Mouse (Mus musculus) monocyte, adult 59 days (primary cell): ENCODE data around the gene Slamf8. TPM values are rescaled to one million over a fixed set of nuclear protein-coding genes. Genes with fewer than 3 reads are reported as not detected.

Source experiments
- total RNA-seq, 2 experiments: library from RNA; stranded (reverse); gene quantifications; one replicate each; pipeline ENCODE4 v1.2.4; 2023

The Slamf8 gene
- total RNA-seq = 10 to 100 TPM; 79.3 to 94.8 TPM

GRCm38 (mm10) chr1:172590385-172590784 lies at the start of gene Slamf8:
Gene Slamf8 (minus strand): TSS chr1:172590568.

DNA sequence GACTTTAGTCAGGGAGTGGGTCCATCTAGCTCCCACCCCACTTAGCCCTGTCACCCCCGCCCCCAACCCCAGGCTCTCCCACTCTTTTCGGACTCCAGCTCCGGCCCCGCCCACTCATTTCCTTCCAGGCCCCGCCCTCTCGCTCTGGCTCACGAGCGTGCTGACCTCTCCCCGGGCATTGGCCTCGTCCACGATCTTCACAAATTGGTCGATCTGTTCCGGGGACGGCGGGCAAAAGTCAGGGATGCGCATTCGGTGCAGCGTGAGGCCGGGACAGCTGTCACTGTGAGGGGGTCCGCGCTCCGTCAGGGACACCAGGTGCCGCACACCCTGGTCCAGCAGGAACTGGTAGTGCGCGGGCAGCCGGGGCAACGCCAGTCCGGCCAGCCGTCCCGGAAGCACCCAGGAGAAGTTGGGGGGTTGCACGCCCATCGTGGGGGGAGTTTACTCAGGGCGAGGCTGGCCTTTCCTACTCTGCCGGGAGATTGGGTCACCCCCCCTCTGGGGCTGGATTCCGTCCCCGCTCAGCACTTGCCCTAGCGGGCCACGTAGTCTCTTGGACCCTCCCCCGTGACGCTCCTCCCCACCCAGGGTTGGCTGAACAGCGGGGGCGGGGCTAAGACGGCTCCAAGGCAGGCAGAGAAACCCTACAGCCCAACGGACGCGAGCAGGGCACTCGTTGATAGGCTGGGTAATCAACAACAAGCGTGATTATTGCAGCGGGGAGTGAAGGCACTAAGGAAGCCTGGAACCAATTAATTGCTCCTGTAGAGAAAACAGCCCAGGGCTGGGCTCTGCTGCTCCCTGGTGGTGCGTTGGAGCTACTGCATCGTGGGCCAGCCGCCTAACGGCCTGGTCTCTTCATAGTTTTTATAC lies 42.3 kb upstream of the Slamf8 start, which contains the start of gene Dusp23:
TSS of gene Dusp23 (minus strand) at position 512 of the 876 bp plus-strand sequence.

GRCm38 (mm10) chr1:172602326-172602725 lies 12.0 kb upstream of the Slamf8 start, which contains the start of gene Fcrl6:
Gene Fcrl6 (minus strand): TSS chr1:172602551.

DNA sequence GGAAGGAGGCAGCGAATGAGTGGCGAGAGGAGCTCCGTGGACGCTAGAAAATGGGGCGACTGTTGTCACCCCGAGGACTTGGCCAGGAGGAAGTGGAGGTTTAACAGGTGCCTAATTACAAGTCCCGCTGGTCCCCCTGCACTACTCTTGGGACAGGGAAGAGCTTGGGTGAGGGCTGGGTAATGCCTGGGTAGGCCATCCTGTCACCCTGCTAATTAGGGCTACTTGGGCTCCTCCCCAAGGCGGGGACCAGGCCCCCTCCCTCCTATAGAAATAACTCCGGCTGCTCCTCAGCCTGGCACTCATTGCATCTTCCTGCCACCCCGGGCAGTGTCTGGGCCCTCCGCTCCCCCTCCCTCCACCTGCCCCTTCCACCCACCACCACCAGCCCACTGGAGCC lies 34.7 kb downstream of the Slamf8 start, which contains the start of gene Vsig8:
TSS of gene Vsig8 (plus strand) at position 301 of the 400 bp plus-strand sequence.

Other genes starting within 250 kb of the Slamf8 start
- 10 to 100 TPM; 55.8 to 57.9 TPM for gene Kcnj10, start 249.4 kb downstream of the Slamf8 start, total RNA-seq
- 10 to 100 TPM; 17.6 to 18.1 TPM for gene Pigm, start 214.0 kb downstream of the Slamf8 start, total RNA-seq
- gene Slamf9, start 115.2 kb downstream of the Slamf8 start, total RNA-seq = 1 to 10 TPM; 5.1 to 7.0 TPM
- gene Igsf9, start 108.8 kb downstream of the Slamf8 start, total RNA-seq = 1 to 10 TPM; 3.1 to 5.5 TPM
- 100 to 1,000 TPM; 352 to 361 TPM for gene Tagln2, start 90.5 kb downstream of the Slamf8 start, total RNA-seq
- gene Cfap45, start 69.8 kb downstream of the Slamf8 start, total RNA-seq = 1 to 10 TPM; 1.9 to 4.0 TPM
- not detected for gene Vsig8, start 34.6 kb downstream of the Slamf8 start, total RNA-seq
- gene Fcrl6, start 12.0 kb upstream of the Slamf8 start, total RNA-seq = not detected
- gene Dusp23, start 42.4 kb upstream of the Slamf8 start, total RNA-seq = 1 to 10 TPM; 2.8 to 3.6 TPM
- gene Crp, start 107.5 kb upstream of the Slamf8 start, total RNA-seq = not detected